Mouse (Mus musculus) liver, embryonic 12.5 days (tissue): Measurements from ENCODE around the gene Higd1c. TPM values are rescaled to one million over a fixed set of nuclear protein-coding genes. Genes with fewer than 3 reads are reported as not detected.

Experiments used
- ATAC-seq: fragments of 200-750 bp; cut with Nextera tagmentation; 2 replicates; pipeline ENCODE4 v1.8.0; 2017; ENCODE audit warnings: moderate number of reproducible peaks, mild to moderate bottlenecking, moderate library complexity
- H3K27ac ChIP-seq: fragments of 300-500 bp; sonication (generic); 2 replicates; pipeline ENCODE4 v1.5.1; 2016; ENCODE audit warnings: mild to moderate bottlenecking
- H3K27me3 ChIP-seq: fragments of 300-500 bp; sonication (generic); replicated peaks from 2 replicates; pipeline ENCODE4 v1.6.1; 2016; ENCODE audit warnings: mild to moderate bottlenecking, moderate library complexity
- H3K36me3 ChIP-seq: fragments of 300-500 bp; sonication (generic); 2 replicates; pipeline ENCODE4 v1.6.1; 2016; ENCODE audit warnings: mild to moderate bottlenecking, moderate library complexity
- H3K4me1 ChIP-seq: fragments of 300-500 bp; sonication (generic); 2 replicates; pipeline ENCODE4 v1.6.1; 2016
- H3K4me2 ChIP-seq: fragments of 300-500 bp; sonication (generic); 2 replicates; pipeline ENCODE4 v1.6.1; 2016; ENCODE audit warnings: mild to moderate bottlenecking, moderate library complexity
- H3K4me3 ChIP-seq: fragments of 300-500 bp; sonication (generic); 2 replicates; pipeline ENCODE4 v1.5.1; 2016; ENCODE audit warnings: mild to moderate bottlenecking, moderate library complexity
- H3K9ac ChIP-seq: fragments of 300-500 bp; sonication (generic); 2 replicates; pipeline ENCODE4 v1.6.1; 2016; ENCODE audit warnings: mild to moderate bottlenecking, moderate library complexity
- H3K9me3 ChIP-seq: fragments of 300-500 bp; sonication (generic); replicated peaks from 2 replicates; pipeline ENCODE4 v1.6.1; 2016; ENCODE audit warnings: mild to moderate bottlenecking, moderate library complexity
- WGBS: fragments of 180-500 bp; shearing (Covaris S2); methylation state at CpG from one replicate; pipeline ENCODE4 v1.1.7; 2016; ENCODE audit not compliant: insufficient replicate concordance; 5-methylcytosine and 5-hydroxymethylcytosine counted together
- polyA plus RNA-seq: library from polyadenylated mRNA; unstranded; fragments of >200 nt; fragmentation: Nextera tagmentation; extraction: Ambion mirVana; gene quantifications from 2 replicates; pipeline ENCODE4 v1.2.1, GENCODE M21; 2016

The Higd1c gene
- polyA plus RNA-seq, 1 experiment from 2014 or later: not detected

DNA sequence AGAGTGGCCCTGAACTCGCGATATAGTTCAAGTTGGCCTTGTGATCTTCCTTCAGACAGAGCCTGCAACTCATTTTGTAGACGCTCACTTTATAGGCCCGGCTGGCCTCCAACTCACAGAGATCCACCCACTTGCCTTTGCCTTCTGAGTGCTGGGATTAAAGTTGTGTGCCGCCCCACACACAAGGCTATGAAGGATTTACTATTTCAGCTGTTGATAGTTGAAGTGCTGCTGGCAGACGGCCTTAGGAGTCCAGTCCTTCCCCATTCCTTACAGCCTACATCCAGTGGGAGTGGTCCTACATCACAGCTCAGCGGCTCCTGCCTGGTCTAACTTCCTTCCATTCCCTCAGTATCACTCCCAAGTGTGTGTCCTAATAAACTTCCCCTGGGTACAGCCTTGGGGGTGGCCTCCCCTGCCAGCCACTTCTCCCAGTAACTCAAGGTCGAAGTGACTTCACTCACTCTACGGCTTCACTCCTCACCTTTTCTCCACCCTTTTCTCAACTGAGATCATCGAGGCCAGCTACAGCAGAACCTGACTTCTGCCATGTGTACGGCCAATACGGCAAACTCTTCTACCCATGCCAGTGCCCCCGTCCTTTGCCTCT is 64.1 kb downstream of the Higd1c start:
- Histone ChIP-seq H3K9ac (no peak overlapping the region), H3K27ac (no peak overlapping the region), H3K4me3 (no peak overlapping the region), H3K4me1 (peaks cover 23% of the 10 kb centered on the region), H3K4me2 (no peak overlapping the region), H3K27me3 (peaks cover 42% of the 10 kb centered on the region), H3K36me3 (no peaks in the 10 kb centered on the region), H3K9me3 (no peaks in the 10 kb centered on the region)
- no peak for ATAC-seq
- WGBS: 70% methylated on average over 13 of the region's 13 CpGs

DNA sequence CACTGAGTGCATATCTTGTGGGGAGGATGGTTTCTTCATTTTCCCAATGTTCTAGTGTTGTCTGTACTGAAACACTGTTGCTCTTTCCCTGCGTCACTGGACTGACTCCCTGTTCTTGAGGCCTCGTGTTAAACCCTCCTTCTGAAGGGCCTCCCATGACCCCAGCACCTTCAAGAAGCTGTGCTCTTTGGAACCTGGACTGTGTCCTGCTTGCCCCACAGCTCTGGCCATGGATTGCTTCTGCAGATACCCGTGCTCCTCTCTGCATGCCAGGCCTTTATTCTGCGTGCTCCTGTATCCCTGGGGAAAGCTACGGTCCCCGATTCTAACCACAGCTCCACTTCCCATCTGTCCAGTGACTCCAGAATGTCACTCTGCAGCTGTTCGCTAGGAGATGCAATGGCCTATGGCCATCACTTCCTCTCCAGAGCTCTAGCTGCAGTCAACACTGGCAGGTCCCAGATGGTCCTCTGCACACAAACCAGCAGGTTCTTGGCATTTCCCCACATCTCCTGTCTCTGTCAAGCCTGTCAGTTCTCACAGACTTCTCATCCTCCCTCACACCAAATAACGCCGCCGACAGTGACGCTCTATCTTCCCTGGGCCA is 65.7 kb downstream of the Higd1c start:
- peaks cover 28% of the 10 kb centered on the region for H3K27me3 ChIP-seq
- ATAC-seq: no peak
- WGBS: 62% methylated on average over 11 of the region's 11 CpGs

DNA sequence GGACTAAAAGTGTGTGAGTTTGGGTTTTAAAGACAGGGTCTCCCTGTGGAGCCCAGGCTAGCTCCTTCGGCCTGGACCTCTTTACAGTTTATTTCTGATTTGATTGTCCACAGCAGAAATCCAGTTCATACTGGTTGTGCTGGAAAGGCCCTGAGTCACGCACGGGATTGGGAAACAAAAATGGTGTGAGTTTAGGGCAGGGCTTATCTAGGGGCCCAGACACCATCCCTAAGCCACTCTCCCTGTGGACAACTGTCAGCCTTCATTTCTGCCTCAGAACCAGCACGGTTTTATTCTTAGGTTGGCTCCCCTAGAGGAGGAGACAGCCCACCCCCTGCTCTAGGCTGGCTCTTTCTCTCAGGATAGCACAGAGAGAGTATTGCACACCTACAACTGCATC is 68.9 kb downstream of the Higd1c start:
- H3K4me1 ChIP-seq: peaks cover 18% of the 10 kb centered on the region
- peak overlapping the region; percentile 54 for H3K27ac ChIP-seq
- peak; percentile 87 for ATAC-seq
- 34% methylated on average over 4 of the region's 4 CpGs for WGBS
- H3K4me3 ChIP-seq: no peak overlapping the region
- H3K4me2 ChIP-seq: peak overlapping the region; percentile 12; the same call in 1 of the 2 replicates
- H3K9ac ChIP-seq: 0 out of 2 replicates have a peak overlapping the region, but pooled peaks have one; percentile 0
- H3K27me3 ChIP-seq: peaks cover 4% of the 10 kb centered on the region; the same call in 1 of the 2 replicates
- no peaks in the 10 kb centered on the region for H3K9me3 ChIP-seq
- H3K36me3 ChIP-seq: no peaks in the 10 kb centered on the region

More for the DNA sequence above, 65.7 kb downstream of the Higd1c start:
- H3K36me3 ChIP-seq: no peaks in the 10 kb centered on the region
- no peaks in the 10 kb centered on the region for H3K9me3 ChIP-seq
- no peak overlapping the region for H3K9ac ChIP-seq
- peaks cover 18% of the 10 kb centered on the region for H3K4me1 ChIP-seq
- H3K4me2 ChIP-seq: no peak overlapping the region
- no peak overlapping the region for H3K4me3 ChIP-seq
- no peak overlapping the region for H3K27ac ChIP-seq

Other genes with a start within 250 kb of the Higd1c start
- gene Atf1, start 136.7 kb upstream of the Higd1c start, polyA plus RNA-seq: 55.0 and 57.6 TPM in 2 replicates
- gene Tmprss12, start 83.7 kb upstream of the Higd1c start, polyA plus RNA-seq: not detected in 2 replicates
- 4.4 and 5.4 TPM in 2 replicates for gene Mettl7a1, start 60.4 kb upstream of the Higd1c start, polyA plus RNA-seq
- not detected in 2 replicates for gene Mettl7a3, start 29.6 kb upstream of the Higd1c start, polyA plus RNA-seq
- gene Methig1, start 11.4 kb upstream of the Higd1c start, polyA plus RNA-seq: not detected in 2 replicates
- not detected in 2 replicates for gene Mettl7a2, start 11.3 kb upstream of the Higd1c start, polyA plus RNA-seq
- gene Gm5475, start 57.6 kb downstream of the Higd1c start, polyA plus RNA-seq: 0.06 and 0.08 TPM in 2 replicates
- 56.5 and 59.7 TPM in 2 replicates for gene Slc11a2, start 60.5 kb downstream of the Higd1c start, polyA plus RNA-seq
- 18.5 and 20.0 TPM in 2 replicates for gene Letmd1, start 104.5 kb downstream of the Higd1c start, polyA plus RNA-seq
- 2.8 and 3.0 TPM in 2 replicates for gene Csrnp2, start 130.9 kb downstream of the Higd1c start, polyA plus RNA-seq
- 7.4 and 9.0 TPM in 2 replicates for gene Tfcp2, start 187.5 kb downstream of the Higd1c start, polyA plus RNA-seq
- 0.41 and 0.45 TPM in 2 replicates for gene Pou6f1, start 235.4 kb downstream of the Higd1c start, polyA plus RNA-seq